Mouse (Mus musculus) thymus, adult 18-20 months (tissue): ENCODE data around the gene Tbc1d2b.
A peak's percentile ranks its signal among the peaks of the same experiment; 100 is the strongest.

ENCODE experiments used
- DNase-seq, 2 experiments: peaks; one replicate each; pipeline ENCODE4 v3.0.0; 2022; ENCODE audit warnings: mixed read lengths in 2 of 2

The Tbc1d2b gene

DNA sequence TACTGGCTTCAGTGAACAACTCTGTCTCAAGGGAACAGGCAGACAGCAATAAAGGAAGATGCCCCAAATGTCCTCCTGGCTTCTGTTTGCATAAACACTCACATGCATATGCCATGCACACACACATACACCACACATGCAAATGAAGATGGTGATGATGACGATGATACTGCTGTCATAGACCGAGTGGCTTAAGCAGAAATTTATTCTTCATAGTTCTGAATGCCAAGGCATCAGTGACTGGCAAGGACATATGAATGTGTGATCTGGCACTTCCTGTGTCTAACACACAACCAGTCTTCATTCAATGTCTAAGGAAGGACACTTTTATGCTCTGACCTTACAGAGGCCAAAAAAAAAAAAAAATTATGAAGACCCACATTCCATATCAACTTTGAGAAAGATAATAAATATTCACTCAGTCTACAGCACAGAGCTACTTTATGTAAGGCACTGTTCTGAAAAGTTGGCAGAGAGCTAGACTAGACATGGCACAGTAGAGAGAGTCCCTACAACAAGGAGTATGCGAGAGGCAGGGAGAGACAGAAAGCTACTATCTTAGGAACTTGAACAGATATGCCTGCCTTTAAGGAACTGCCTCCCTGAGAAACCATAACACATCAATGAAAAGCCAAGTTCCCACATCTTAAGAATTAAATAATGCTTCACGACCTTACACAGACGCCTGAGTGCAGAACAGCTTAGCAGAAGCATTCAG lies 5.1 kb downstream of the Tbc1d2b start:
- no peak for DNase-seq

DNA sequence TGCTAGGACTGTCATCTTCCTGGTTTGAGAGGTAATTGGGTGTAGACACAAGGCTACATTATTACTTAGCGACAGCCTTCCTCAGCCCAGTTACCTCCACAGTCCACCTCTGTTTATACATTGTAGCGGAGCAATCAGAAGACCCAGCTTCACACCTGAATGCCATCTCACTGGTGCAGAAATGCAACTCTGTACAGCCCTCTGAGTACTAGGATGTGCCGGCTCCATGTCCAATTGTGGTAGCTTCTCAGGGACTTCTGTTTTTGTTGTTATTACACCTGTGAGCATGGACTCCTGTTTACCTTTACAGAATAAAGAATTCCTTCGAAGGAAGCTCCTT lies 7.3 kb downstream of the Tbc1d2b start:
- DNase-seq: no peak

DNA sequence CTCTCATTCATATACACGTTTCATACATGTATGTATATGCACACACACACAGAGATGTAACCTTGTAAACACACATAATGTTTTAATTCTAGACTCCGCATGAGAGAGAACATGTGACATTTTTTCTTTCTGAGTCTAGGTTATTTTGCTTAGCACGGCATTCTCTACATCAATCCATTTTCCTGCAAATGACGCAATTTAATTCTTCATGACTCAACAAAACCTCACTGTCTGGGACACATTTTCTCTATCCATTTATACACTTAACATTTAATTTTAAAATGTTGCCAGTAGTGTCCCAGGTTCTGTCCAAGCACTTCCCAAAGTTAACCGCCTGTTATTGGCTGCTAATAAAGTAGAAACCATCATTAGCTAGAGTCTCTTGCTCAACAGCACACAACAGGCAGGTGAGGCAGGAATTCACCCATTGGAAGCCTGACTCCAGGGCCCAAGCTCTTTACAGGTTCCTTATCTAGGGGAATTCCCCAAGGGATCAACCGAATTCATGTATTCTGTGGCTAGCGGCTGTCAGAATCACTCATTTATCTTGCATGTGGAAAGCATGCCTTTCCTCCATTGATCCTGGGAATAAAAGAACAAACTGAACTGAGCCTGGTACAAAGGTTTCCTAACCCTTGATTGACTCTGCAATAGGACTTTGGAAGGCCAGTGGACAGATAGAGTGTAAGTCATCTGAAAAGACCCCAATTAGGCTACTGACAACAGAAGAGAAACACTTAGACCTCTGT lies 7.8 kb downstream of the Tbc1d2b start:
- DNase-seq: peak in 1 of 2 experiments; percentile 2

DNA sequence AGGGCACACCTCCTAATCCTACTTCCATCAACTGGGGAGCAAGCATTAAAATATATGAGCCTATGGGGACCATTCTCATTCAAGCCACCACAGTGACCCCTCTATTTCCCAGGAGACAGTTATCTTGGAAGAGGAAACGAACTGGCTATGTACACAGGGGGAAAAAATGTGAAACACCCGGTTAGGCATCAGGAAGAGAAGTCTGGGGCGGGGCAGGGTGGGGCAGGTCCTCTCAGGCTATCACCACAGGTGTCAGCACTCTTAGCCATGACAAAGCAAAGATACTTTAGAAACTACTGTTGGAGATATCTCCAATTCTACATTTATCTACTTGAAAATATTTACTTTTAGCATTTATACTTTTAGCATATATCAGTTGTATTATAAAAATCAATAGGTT lies 8.5 kb downstream of the Tbc1d2b start:
- peak in 1 of 2 experiments; percentile 2 for DNase-seq

DNA sequence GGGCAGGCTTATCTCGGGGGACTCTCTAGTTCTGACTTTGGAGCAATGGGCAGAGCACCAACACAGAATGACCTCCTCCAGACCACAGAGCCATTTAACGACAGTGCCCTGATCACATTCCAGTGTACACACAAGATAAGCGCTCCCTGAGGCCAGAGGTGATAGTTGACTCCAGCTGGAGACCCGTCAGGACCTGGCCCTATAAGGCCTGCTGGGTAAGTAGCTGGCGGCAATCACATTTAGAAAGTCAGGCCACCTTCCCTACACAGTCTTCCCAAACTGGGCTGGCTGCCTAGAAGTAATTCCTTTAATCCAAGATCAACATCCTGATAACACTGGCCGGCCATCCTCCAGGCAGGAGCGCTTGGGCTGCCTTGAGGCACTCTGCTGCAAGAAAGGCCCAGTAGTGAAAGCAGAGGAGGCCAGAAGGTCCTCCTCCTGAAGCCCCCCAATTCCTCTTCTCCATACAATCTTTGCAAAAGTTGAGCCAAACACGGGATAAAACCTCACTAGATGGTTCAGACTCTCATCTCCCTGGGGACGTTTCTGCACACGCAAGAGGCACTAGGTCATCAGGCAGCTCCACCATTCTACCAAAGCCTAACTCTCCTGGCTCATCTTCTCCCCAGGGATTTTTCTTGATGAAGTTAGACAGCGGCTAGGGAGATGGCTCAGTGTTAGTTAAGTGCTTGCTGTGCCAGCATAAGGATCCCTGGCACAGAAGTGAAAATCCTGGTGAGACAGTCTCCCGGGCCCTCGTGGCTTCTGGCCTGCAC lies 9.8 kb downstream of the Tbc1d2b start:
- DNase-seq: peak in 1 of 2 experiments; percentile 5

DNA sequence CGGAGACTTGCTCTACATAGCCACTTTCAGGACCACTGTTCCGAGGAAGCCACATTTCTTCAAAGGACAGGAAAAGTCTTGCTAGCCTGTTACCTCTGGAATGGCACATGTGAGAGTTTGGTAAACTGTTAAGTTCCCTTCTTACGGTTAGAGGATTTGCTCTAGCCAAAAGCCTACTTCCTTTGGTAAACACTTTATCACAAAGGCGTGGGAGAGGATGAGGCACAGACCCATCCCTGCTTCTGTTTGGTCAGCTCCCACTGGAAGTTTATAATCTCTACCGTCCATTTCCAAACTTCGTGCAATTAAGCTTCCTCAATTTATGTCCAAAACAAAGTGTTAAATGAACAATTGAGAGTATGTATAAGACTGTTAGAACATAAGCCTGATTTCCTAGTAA lies 10.5 kb downstream of the Tbc1d2b start:
- DNase-seq: no peak

DNA sequence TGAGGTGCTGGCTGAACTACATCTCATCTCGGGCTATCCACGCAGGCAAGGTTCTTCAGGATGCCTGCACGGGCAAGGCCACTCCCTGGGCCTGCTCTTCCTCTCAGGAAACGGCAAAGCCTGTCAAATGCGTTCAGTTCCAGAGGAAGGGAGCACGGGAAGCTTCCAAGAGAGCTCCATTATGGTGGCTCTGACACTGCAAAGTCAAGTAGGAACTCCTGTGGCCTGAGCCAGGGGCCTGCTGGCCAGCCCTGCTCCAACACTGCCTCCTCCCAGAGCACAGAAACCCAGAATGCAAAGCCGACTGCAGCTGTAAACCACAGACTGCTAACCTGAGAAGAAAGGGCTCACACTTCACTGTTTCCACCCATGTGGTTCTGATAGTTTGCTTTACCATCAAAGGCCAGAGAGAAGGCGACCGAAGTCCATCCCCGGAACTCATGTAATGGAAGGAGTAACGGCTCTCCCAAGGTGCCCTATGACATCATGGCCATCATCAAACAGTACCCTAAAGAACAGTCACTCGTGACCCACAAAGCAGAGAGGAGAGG lies 11.1 kb downstream of the Tbc1d2b start:
- peak in 1 of 2 experiments; percentile 68 for DNase-seq

DNA sequence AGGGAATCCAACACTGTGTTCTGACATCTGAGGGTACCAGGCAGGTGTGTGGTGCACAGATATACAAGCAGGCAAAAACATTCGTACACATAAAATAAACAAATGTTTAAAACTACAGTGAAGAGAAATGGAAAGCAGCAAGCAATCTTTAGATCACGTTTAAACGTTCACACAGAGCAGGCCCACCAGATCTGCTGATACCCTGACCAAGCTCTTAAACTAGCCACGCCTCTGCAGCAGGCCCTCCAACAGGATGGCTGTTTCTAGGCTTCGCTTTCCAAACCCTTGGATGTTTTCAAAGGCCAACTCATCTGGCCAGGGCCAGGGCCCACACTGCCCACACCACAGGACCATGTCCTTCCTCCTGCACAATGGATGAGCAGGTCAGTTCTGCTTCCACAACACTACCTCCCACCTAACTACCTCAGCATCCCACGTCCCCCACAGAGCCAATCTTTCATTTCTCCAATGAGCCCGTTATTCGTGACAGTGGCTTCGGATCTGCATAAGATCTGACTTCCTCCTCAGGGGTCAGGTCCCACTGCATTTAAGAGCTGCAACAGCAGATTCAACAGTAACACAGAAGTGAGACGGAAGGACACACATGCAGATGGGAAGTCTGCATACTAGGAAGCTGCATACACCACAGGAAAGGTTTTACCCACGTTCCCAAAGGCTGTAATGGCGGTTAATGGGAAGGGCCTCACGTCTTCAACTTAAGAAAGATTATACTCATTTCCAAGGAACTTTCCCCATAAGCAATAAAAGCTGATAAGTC lies 12.7 kb downstream of the Tbc1d2b start:
- DNase-seq: no peak

DNA sequence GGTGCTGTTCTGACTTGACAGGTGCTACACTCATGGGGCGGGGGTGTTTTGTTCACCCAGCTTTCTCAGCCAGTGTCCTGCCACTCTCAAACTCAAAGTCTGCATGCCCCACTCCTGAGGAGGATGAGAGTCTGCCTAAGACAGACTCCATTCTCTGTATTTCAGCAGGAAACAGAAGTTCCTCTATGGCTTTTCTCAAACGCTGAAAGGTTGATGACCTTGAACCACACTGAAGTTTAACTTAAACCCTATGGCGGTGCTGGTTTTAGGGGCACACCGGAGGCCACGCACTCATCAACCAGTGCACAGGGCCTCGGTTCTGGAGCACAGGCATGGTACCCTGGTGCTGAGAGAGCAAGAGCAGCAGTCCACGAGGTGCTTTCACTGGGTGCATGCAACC lies 13.4 kb downstream of the Tbc1d2b start:
- no peak for DNase-seq

DNA sequence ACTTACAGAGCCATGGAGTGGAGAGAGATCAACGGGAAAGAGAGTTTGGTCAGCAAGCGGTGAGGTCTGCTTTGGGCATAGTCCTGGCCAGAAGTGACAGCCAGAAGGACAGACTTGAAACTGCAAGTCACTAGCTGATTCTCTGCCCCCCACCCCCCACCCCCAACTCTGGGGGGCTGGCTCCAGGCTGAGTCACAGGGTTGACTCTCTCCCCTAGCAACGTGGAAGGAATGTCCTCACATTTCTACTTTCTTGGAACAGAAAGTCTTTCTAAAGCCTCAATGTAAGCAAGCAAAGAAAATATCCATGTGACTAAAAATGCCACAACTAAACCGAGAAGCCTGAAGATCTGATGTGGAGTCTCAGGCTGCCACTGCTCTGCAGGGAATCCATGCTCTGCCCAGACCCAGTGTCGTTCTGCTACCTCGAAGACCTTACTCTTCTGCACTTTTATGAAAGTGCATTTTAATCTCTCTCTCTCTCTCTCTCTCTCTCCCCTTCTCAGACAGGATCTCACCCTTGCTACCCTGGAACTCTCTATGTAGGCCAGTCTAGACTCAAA lies 14.7 kb downstream of the Tbc1d2b start:
- DNase-seq: no peak

DNA sequence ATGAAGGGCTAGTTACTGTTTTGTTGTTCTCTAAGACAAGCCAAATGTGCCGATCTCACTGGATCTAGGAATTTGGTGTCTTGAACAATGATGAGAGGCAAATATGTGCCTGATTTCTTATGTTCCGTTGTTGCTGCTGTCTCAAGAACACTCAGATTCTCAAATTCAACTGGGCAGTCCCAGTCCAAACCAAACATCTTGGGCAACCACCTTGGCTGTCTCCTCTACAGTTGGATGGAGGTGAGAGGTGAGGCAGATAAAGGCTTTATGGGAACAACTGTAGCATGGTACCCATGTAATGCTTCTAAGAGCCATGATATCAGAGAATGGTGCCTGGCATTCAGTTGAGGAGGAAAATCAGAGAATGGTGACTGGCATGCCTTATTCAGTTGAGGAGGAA lies 17.4 kb downstream of the Tbc1d2b start:
- DNase-seq: no peak

DNA sequence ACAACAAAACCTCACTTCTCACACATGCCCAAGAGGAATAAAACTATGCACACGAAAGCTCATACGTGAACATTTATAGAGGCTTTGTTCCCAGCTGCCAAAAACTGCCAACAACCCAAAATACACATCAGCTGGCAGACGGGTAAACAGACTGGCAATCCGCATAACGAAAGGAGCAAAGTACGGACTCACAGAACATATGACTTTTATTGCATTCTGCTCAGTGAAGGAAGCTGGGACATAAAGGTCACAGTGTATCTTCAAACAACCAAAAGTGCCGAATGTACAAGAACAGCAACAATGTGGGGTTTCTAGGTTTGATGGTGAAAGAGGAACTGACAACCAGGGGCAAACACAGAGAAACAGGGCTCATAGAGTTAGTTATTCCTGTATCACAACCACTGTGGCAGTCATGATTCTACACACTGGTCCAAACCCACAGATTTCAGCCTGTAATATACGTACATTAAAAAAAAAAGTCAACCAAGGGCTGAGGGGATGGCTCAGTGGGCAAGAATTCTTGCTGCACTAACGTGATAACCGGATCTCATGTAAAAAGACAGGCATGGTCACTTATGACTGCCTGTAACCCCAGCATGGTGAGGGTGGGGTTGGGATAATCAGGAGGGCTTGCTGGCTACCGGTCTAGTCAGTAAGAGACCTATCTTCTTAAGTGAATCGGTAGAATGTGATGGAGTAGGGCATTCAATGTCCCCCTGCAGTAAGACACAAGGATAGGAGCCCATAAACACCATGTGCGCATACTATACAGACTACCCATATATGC lies 19.4 kb downstream of the Tbc1d2b start:
- no peak for DNase-seq

DNA sequence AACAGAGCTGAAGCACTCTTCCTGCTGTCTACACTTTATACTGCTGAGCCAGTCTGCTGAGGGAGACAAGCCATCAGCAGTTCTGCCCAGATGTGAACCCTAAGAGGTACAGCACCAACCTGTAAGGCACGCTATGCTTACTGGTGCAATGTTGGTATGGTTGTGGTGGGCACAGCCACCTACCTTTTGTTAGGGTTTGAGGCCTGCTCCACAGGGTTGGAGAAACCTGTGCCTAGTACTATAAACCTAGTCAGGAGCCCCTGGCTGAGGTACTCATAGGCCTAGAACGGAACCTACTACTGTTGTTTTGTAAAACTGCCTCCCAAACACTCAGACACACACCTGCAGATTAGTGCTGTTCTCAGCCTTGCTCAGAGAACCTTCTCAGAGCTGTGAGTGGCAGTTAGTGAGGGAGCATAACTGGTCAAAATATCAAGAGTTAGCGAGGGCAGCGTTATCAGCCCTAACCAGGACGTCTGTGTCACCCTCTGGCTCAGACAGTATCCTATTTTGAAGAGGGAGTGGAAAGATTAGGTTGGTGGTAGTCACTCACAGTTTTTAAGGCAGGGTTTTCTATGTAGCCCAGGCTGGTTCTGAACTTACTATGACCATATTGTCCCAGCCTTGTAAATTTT lies 20.3 kb downstream of the Tbc1d2b start:
- DNase-seq: no peak

DNA sequence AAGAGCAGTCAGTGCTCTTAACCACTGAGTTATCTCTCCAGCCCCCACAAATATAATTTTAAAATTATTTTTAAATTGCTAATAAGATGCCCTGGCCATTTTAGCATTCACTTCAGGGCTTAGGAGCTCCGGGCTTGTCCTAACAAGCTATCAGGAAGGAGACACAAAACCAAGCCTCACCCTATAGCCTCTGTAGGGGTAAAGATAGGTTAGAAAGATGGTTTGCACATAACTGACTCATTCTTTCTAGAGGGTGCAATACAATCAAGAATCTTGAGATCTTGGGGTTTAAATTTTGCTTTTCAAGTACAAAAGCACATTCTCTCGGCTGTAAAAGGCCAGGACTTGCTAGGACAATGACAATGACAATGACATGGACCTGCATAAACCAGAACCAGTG lies 21.6 kb downstream of the Tbc1d2b start:
- DNase-seq: no peak

DNA sequence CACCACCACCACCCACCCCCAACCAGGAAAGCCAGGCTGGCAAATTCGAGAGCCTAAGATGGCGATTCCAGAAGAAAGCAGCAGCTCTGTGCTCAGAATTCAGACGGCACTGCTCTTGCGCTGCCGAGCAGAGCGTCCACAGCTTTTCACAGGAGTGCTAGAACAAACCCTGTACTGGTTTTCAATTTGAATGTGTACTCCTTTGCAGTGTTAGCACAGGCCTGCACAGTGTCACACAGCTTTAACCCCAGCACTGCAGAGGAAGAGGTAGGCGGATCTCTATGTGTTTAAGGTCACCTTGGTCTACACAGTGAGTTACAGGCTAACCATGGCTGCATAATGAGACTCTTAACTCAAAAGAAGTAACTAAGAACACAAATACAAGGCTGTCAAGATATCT lies 22.3 kb downstream of the Tbc1d2b start:
- no peak for DNase-seq

DNA sequence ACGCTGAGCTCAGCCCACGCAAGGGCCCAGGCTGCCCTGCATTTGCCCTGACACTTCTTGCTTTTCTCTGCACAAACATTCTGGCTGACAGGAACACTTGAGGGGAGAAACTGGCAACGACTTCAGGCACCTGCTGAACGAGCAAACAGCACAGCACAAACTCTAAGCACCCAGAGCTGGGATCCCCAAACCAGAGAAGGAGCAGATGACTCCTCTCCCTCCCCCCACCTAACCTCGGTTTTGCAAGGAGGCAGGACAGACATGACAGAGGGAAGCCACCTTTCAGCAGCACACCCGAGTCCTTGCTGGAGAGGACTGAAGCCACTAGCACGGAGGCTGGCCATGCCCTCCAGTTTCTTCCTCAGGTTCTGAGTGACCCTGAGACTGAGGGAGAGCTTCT lies 23.3 kb downstream of the Tbc1d2b start:
- DNase-seq: peak in 1 of 2 experiments; percentile 63

DNA sequence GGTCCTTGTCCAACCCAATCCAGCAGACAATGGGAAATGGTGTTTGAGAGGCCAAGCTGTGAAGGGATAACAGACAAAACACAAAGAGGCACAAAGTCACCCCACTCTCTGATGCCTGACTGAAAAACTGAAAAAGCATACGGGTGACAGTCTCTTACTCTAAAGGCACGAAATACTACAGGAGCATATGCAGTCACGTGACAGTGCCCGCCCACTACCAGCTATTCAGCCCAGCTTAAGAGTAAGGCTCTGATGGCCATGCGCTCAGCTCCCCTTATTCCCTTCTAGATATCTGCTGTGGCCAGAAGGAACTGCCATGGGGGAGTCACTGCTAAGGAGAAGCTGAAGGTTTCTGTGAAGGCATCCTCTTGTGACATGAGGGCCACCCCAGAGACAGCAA lies 24.8 kb downstream of the Tbc1d2b start:
- no peak for DNase-seq

DNA sequence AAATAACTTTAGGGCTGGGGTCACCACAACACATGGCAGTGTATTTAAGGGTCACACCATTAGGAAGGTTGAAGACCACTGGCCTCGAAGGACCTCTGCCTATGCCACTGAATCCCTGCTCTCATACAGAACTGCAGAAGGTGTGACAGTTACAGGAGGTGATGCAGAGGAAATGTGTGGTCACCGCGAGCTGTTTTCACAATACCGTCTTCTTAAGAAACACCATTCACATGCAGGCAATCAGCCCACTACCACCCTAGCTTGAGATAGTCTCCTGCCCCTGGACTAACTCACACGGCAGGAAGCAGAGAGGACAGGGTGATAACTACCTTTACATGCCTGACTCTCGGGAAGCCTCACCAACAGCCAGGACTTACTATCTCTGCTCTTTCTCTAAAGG lies 25.4 kb downstream of the Tbc1d2b start:
- DNase-seq: no peak

DNA sequence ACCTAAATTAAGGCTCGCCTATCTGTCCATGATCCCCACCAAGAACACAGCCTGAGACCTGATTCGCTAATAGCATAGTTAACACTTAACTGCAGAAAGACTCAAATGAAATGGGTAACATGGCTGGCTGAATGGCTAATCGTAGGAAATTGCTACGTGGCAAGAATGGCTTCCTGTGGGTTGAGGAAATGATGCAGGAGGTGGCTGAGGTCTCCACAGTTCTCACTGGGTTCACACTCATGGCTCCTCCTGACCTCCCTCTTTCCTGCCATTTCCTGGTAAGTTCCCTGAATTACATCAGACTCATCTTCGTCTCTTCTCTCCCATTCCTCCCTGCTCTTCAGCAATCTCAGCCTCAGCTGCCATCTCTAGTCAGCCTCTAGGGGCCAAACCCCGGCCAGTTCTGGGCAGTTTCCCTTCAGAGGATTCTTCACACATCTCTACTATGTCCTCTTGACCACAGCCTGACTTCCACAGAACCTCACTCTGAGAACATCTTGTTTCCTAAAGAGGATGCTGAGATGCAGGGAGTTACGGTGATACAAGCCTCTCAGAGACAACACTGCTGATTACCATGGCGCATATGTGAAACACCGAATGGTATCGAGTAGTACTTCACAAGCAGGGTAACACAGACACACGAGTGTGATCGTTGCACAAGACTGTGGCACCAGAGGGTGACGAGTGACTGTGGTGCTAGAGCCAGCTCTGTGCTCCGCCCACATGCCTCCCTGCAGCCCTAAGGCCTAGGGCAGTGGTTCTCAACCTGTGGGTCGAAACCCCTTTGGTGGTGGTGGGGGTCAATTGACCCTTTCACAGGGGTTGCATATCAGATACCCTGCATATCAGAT lies 26.1 kb downstream of the Tbc1d2b start:
- no peak for DNase-seq

DNA sequence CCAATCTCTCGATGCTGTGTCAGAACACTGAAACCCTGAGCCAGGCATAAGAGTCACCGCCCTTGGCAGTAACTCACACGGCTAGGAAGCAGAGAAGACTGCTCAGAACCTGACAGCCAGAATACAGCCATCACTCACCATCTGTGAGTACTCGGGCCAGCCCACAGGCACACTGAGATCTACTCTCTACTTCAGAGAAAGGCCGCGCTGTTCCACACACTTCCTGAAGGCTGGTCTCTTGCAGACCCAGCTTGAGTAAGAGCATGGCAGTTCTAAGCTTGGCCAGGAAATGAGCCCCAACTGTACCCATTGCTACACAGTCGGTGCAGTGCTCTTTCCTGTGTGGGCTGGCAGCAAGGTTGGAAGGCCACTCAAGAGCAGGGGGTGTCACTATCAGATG lies 27.7 kb downstream of the Tbc1d2b start:
- DNase-seq: peak; percentile 53 to 75
